Mouse (Mus musculus) natural killer cell, adult 2 months (primary cell): ENCODE measurements around the gene Atp23.
"Not testable (repeated sequence)": the region's sequence is repeated elsewhere in the genome, so short reads cannot be mapped to it uniquely, and the experiment has no call there.

Experiments
- DNase-seq, 2 experiments: peaks; one replicate each; pipeline ENCODE4 v3.0.0; 2022; ENCODE audit warnings: low spot score in 2 of 2

Atp23 gene

DNA sequence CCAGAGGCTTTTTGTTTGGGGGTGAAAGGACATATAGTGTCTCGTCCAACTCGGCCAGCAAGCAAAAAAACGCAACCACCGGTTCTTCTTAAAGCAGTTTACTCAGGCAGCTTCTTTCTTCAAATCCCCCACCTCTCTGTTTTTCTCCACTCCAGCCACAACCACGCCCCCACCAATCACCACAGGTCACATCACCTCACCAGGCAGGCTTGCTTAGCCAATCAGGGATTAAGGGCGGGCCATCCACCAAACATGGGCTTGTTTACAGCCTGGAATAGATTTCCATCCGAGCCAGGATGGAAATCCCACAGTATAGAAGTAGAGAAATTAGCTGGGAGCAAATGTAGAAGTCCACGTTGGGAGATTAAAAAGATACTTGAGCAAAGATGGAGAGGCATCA lies 74.9 kb downstream of the Atp23 start:
- not testable (repeated sequence) for DNase-seq

DNA sequence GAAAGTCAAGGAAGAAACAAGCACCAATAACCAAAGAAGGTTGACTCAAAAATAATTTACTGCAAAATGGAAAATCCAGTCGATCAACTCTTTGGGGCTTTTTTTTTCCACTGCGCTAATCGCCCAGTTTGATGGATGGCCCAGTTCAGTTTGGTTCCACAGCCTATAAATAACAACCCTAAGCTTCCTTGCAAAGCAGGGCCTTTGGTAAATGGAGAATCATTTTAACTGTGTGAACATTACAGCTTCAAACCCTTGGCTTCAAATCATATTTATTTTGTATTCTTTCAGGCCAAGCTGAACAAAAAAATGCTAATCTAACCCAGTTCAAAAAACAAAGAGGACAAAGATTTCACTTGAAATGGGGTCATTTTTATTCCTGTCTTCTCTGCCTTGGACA lies 78.7 kb downstream of the Atp23 start:
- no peak for DNase-seq
